Mouse (Mus musculus) heart, embryonic 15.5 days (tissue): ENCODE data around the gene Nol7. TPM values are rescaled to one million over a fixed set of nuclear protein-coding genes. Genes with fewer than 3 reads are reported as not detected.

Source experiments
- ATAC-seq: fragments of 200-750 bp; cut with Nextera tagmentation; replicated peaks from 2 replicates; pipeline ENCODE4 v1.8.0; 2017; ENCODE audit warnings: low read depth, moderate TSS enrichment; ENCODE audit not compliant: insufficient number of reproducible peaks, insufficient read depth, low FRiP score
- H3K27ac ChIP-seq: fragments of 300-500 bp; sonication (generic); 2 replicates; pipeline ENCODE4 v1.5.1; 2015; ENCODE audit warnings: mild to moderate bottlenecking, inconsistent platforms
- H3K27me3 ChIP-seq: fragments of 300-500 bp; sonication (generic); 2 replicates; pipeline ENCODE4 v1.6.1; 2015; ENCODE audit warnings: inconsistent platforms
- H3K36me3 ChIP-seq: fragments of 300-500 bp; sonication (generic); 2 replicates; pipeline ENCODE4 v1.6.1; 2015; ENCODE audit warnings: mild to moderate bottlenecking, inconsistent platforms
- H3K4me1 ChIP-seq: fragments of 300-500 bp; sonication (generic); replicated peaks from 2 replicates; pipeline ENCODE4 v1.6.1; 2015; ENCODE audit warnings: inconsistent platforms
- H3K4me2 ChIP-seq: fragments of 300-500 bp; sonication (generic); 2 replicates; pipeline ENCODE4 v1.6.1; 2015; ENCODE audit warnings: inconsistent platforms, mild to moderate bottlenecking, moderate library complexity
- H3K4me3 ChIP-seq: fragments of 300-500 bp; sonication (generic); 2 replicates; pipeline ENCODE4 v1.5.1; 2015; ENCODE audit warnings: mild to moderate bottlenecking, inconsistent platforms
- H3K9ac ChIP-seq: fragments of 300-500 bp; sonication (generic); 2 replicates; pipeline ENCODE4 v1.6.1; 2015; ENCODE audit warnings: mild to moderate bottlenecking, inconsistent platforms
- H3K9me3 ChIP-seq: fragments of 300-500 bp; sonication (generic); replicated peaks from 2 replicates; pipeline ENCODE4 v1.6.1; 2016; ENCODE audit warnings: inconsistent platforms
- WGBS: fragments of 180-500 bp; shearing (Covaris S2); methylation state at CpG from one replicate; pipeline ENCODE4 v1.1.7; 2015; ENCODE audit warnings: mixed read lengths; 5-methylcytosine and 5-hydroxymethylcytosine counted together
- polyA plus RNA-seq: library from polyadenylated mRNA; unstranded; fragments of >200 nt; fragmentation: Nextera tagmentation; extraction: Ambion mirVana; gene quantifications from 2 replicates; pipeline ENCODE4 v1.2.1, GENCODE M21; 2015

The Nol7 gene
- polyA plus RNA-seq, 1 experiment from 2014 or later, result 133 TPM

DNA sequence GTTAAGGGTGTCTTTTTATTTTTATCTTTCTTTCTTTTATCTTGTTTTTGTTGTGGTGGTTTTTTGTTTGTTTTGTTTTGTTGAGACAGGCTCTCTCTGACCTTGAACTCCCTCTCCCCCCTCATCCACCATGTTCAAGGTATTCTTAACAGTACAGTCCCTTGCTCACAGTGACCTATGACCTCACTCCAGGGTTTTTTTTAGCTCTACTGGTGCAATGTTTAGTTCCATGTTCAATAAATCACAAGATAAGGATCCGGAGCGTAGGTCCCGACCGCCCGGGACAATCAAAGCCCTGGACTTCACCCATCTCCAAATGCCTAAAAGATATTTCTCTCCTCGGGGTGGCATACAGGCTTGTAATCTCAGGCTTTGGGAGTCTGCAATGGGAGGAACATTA is 28.1 kb upstream of the Nol7 start:
- WGBS, result 75% methylated on average over 6 of the region's 6 CpGs

DNA sequence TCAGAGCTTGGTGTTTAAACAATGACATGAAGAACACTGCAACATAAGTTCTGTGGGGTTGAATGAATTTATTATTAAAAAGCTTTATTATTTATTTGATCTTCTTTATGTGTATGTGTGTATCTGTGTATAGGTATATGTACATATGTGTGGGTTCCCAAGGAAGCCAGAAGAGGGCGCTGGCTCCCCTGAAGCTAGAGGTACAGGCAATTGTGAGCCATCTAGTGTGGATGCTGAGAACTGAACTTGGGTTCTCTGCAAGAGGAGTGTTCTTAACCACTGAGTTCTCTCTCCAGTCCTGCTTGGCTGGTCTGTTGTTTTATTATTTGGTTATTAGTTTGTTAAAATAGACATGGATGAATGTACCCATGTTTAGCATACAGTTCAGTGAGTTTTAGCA is 25.3 kb upstream of the Nol7 start:
- no peak overlapping the region for H3K4me2 ChIP-seq
- no peaks in the 10 kb centered on the region for H3K4me1 ChIP-seq
- ATAC-seq, result no peak
- H3K4me3 ChIP-seq, result no peak overlapping the region
- 82% methylated on average over 1 of the region's 1 CpGs for WGBS
- peaks cover 43% of the 10 kb centered on the region for H3K36me3 ChIP-seq
- no peak overlapping the region for H3K27ac ChIP-seq
- H3K9ac ChIP-seq, result no peak overlapping the region
- H3K27me3 ChIP-seq, result no peaks in the 10 kb centered on the region
- H3K9me3 ChIP-seq, result peaks cover 3% of the 10 kb centered on the region

More for the DNA sequence above, 28.1 kb upstream of the Nol7 start:
- no peak overlapping the region for H3K9ac ChIP-seq
- ATAC-seq, result no peak
- H3K27me3 ChIP-seq, result no peaks in the 10 kb centered on the region
- H3K4me3 ChIP-seq, result no peak overlapping the region
- H3K36me3 ChIP-seq, result peaks cover 30% of the 10 kb centered on the region
- peaks cover 5% of the 10 kb centered on the region for H3K4me1 ChIP-seq
- H3K27ac ChIP-seq, result no peak overlapping the region
- H3K4me2 ChIP-seq, result no peak overlapping the region
- H3K9me3 ChIP-seq, result peaks cover 3% of the 10 kb centered on the region

- Histone ChIP-seq H3K36me3 (peaks cover 44% of the 10 kb centered on the region), H3K4me1 (no peaks in the 10 kb centered on the region), H3K4me2 (no peak overlapping the region), H3K9me3 (peaks cover 3% of the 10 kb centered on the region), H3K4me3 (no peak overlapping the region), H3K27me3 (no peaks in the 10 kb centered on the region), H3K9ac (no peak overlapping the region), H3K27ac (no peak overlapping the region)
- ATAC-seq, result no peak
- WGBS, result 80% methylated on average over 10 of the region's 10 CpGs
Measured at GRCm38 (mm10) chr13:43374205-43374604, 24.0 kb upstream of the Nol7 start.

GRCm38 (mm10) chr13:43374918-43375432 is 23.2 kb upstream of the Nol7 start:
- Histone ChIP-seq H3K9ac (no peak overlapping the region), H3K4me2 (no peak overlapping the region), H3K36me3 (peaks cover 44% of the 10 kb centered on the region), H3K27me3 (no peaks in the 10 kb centered on the region), H3K9me3 (peaks cover 3% of the 10 kb centered on the region), H3K4me3 (no peak overlapping the region), H3K27ac (no peak overlapping the region), H3K4me1 (no peaks in the 10 kb centered on the region)
- 51% methylated on average over 2 of the region's 2 CpGs for WGBS
- ATAC-seq, result no peak

GRCm38 (mm10) chr13:43379989-43380388 is 18.2 kb upstream of the Nol7 start:
- 57% methylated on average over 3 of the region's 3 CpGs for WGBS
- no peak overlapping the region for H3K4me3 ChIP-seq
- no peaks in the 10 kb centered on the region for H3K27me3 ChIP-seq
- no peak overlapping the region for H3K27ac ChIP-seq
- peaks cover 14% of the 10 kb centered on the region for H3K36me3 ChIP-seq
- H3K9me3 ChIP-seq, result no peaks in the 10 kb centered on the region
- no peaks in the 10 kb centered on the region for H3K4me1 ChIP-seq
- ATAC-seq, result no peak
- H3K9ac ChIP-seq, result no peak overlapping the region
- no peak overlapping the region for H3K4me2 ChIP-seq

- Histone ChIP-seq H3K27me3 (no peaks in the 10 kb centered on the region), H3K36me3 (peaks cover 14% of the 10 kb centered on the region; the same call in 1 of the 2 replicates), H3K4me3 (no peak overlapping the region), H3K9me3 (no peaks in the 10 kb centered on the region), H3K27ac (no peak overlapping the region), H3K9ac (no peak overlapping the region), H3K4me1 (no peaks in the 10 kb centered on the region), H3K4me2 (no peak overlapping the region)
- 92% methylated on average over 10 of the region's 10 CpGs for WGBS
- no peak for ATAC-seq
Measured at GRCm38 (mm10) chr13:43385321-43385720, 12.9 kb upstream of the Nol7 start.

DNA sequence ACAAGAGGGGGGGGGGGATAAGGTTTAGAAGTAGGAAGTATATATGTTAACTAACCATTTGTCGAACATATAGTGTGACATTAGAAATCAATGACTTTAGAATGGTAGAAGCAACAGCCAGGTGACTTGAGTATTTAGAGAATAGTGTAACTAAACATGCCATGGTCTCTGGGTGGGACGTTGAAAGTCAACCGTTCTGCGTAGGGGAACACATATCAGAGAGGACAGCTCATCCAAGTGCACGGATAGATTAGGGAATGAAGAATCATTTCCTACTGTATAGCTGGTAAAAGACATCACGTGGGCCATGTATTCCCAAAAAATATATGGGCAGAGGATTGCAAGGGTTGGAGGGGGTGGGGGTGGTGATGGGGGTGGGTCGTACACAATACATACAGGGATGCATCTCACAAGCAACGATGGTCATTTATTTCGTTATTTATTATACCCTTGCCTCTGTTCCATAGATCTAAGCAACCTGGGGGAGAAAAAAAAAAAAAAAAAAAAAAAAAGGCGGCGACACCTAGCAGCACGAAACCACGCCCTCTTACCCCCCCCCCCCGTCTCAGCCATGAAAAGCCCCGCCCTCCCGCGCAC is 392 bp upstream of the Nol7 start:
- Histone ChIP-seq H3K4me1 (peaks cover 7% of the 10 kb centered on the region), H3K27ac (peak overlapping the region; percentile 98; the same call in 1 of the 2 replicates), H3K9ac (no peak overlapping the region), H3K4me2 (peak overlapping the region; percentile 64), H3K36me3 (peaks cover 28% of the 10 kb centered on the region), H3K27me3 (no peaks in the 10 kb centered on the region), H3K9me3 (no peaks in the 10 kb centered on the region), H3K4me3 (peak overlapping the region; percentile 88)
- WGBS, result 51% methylated on average over 14 of the region's 17 CpGs
- no peak for ATAC-seq

DNA sequence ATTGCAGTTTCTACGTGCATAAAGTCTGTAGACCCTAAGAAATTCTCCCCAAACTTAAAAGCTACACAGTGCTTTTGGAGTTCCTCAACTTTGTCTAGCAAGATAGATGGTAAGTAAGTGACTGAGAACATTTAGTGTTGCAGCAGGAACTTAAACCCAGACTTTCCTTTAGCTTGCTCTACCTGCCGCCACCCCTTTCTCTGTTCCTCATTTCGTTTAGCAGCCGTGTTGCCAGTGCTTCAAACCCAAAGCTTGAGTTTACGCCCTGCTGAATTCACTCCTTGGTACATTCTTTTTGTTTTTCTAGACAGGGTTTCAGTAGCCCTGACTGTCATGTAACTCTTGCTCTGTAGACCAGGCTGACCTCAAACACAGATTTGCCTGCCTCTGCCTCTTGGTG is 1.4 kb downstream of the Nol7 start:
- peak overlapping the region; percentile 64 for H3K4me2 ChIP-seq
- peaks cover 7% of the 10 kb centered on the region for H3K4me1 ChIP-seq
- H3K27me3 ChIP-seq, result no peaks in the 10 kb centered on the region
- no peaks in the 10 kb centered on the region for H3K9me3 ChIP-seq
- H3K9ac ChIP-seq, result no peak overlapping the region
- peak overlapping the region; percentile 88; the same call in 1 of the 2 replicates for H3K4me3 ChIP-seq
- peaks cover 35% of the 10 kb centered on the region for H3K36me3 ChIP-seq
- 77% methylated on average over 5 of the region's 5 CpGs for WGBS
- no peak for ATAC-seq
- no peak overlapping the region for H3K27ac ChIP-seq

GRCm38 (mm10) chr13:43412311-43412710 is 14.1 kb downstream of the Nol7 start:
- no peaks in the 10 kb centered on the region for H3K4me1 ChIP-seq
- no peak overlapping the region for H3K27ac ChIP-seq
- ATAC-seq, result no peak
- no peak overlapping the region for H3K4me3 ChIP-seq
- no peak overlapping the region for H3K9ac ChIP-seq
- WGBS, result 86% methylated on average over 7 of the region's 7 CpGs
- H3K4me2 ChIP-seq, result no peak overlapping the region
- no peaks in the 10 kb centered on the region for H3K27me3 ChIP-seq
- peaks cover 71% of the 10 kb centered on the region for H3K36me3 ChIP-seq
- H3K9me3 ChIP-seq, result no peaks in the 10 kb centered on the region

DNA sequence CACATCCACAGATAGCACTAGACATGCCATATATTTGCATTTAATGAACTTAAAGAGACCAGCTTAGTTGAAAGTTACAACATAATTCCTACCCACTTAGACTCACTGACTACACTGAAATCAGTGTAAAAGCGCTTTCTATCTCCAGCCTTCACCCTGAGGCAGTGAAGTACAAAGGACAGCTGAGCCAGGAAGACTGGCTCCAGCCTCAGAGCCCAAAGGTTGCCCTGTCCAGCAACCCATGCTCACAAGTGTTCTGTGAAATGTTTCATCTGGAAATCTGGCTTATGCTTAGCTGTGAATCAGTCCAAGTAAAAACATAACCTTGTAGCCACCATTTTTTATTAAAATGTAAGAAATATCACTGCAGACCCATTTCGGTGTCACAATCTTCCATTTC is 15.4 kb downstream of the Nol7 start:
- Histone ChIP-seq H3K27me3 (no peaks in the 10 kb centered on the region), H3K9ac (no peak overlapping the region), H3K4me2 (no peak overlapping the region), H3K4me1 (no peaks in the 10 kb centered on the region), H3K27ac (no peak overlapping the region), H3K4me3 (no peak overlapping the region), H3K9me3 (no peaks in the 10 kb centered on the region), H3K36me3 (peaks cover 69% of the 10 kb centered on the region)
- 95% methylated on average over 2 of the region's 2 CpGs for WGBS
- no peak for ATAC-seq

DNA sequence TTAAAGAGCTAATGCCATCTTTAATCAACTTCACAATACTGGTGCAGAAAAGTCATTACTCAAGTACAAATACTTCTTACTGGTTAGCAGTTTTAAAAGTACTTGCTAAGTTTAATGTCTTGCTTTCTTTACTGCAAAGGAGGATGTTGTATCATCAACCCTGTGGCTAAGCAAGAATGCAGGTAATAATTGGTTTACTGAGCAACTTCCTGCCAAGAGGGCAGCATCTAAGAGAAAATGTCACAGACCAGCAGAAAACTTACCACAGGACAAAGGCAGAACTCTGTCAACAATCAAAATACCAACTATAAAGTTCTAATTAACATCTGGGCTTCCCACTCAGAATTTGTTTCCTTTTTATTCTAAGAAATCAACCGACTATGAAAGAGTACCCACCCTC is 17.1 kb downstream of the Nol7 start:
- Histone ChIP-seq H3K4me3 (no peak overlapping the region), H3K27me3 (no peaks in the 10 kb centered on the region), H3K27ac (no peak overlapping the region), H3K4me1 (no peaks in the 10 kb centered on the region), H3K36me3 (peaks cover 75% of the 10 kb centered on the region), H3K9me3 (no peaks in the 10 kb centered on the region), H3K9ac (no peak overlapping the region), H3K4me2 (no peak overlapping the region)
- 84% methylated on average over 1 of the region's 1 CpGs for WGBS
- no peak for ATAC-seq

- no peak overlapping the region for H3K4me3 ChIP-seq
- no peaks in the 10 kb centered on the region for H3K9me3 ChIP-seq
- H3K4me1 ChIP-seq, result no peaks in the 10 kb centered on the region
- no peak overlapping the region for H3K27ac ChIP-seq
- WGBS, result 70% methylated on average over 4 of the region's 4 CpGs
- no peak overlapping the region for H3K9ac ChIP-seq
- 0 out of 2 replicates have a peak, but pooled peaks cover 3% of the 10 kb centered on the region for H3K36me3 ChIP-seq
- no peak for ATAC-seq
- no peak overlapping the region for H3K4me2 ChIP-seq
- no peaks in the 10 kb centered on the region for H3K27me3 ChIP-seq
Measured at GRCm38 (mm10) chr13:43428436-43428835, 30.2 kb downstream of the Nol7 start.
